Mouse (Mus musculus): ENCODE measurements around the gene Lipc.

DNA sequence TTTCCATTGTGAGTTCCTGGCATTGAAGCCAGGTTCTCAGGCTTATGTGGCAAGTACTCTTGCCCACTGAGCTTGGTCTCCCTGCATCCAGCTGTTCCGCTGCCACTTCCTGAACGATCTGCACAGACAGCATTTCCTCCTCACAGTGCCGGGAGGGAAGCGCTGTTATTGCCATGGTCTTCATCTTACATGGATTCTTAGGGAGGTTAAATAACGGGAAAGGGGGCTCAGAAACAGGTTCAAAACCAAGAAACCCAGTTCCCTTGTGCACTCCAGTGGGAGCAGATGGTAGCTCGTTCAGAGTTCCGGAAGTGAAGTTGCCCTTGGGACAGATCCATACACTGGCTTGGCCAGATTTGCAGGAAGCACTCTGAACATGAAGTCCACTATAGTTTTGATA lies 119.8 kb downstream of the Lipc start:
- TF ChIP-seq CTCF (conservative IDR thresholded peaks at IDR 0.05; ENCODE audit: low read length) (no peak), NANOG (IDR thresholded peaks at IDR 0.05; ENCODE audit: borderline replicate concordance, low read length) (no peak), POU5F1 (IDR thresholded peaks at IDR 0.05; ENCODE audit: borderline replicate concordance, low read length) (no peak)

Measured in E14TG2a.4 (cell line).